Comparison of ENCODE assay signal across 12 mouse cellular contexts in genomic region chr17:53588097-53588855, GRCm38 (mm10). TPM values are rescaled to one million over a fixed set of nuclear protein-coding genes. Genes with fewer than 3 reads are reported as not detected.
DNase-seq lines count a peak whose midpoint lies in the region; ATAC-seq and TF ChIP-seq lines count a peak whose summit lies in the region.
"Had no signal": no experiment of that assay in that cellular context is flagged by ENCODE, and none has a peak within 500 bp of the region (broad histone marks: within the 10 kb centered on the region; RNA-seq: fewer than 3 reads in every experiment).

No protein-coding gene starts in this region.

- H3K27me3 ChIP-seq in heart, embryonic 10.5 days (ENCODE audit: insufficient read depth, poor library complexity, severe bottlenecking): no peaks in the 10 kb centered on the region
- no peaks in the 10 kb centered on the region for H3K27me3 ChIP-seq in neural tube, embryonic 12.5 days (replicated peaks)
- H3K27me3 ChIP-seq in myocyte (ENCODE audit: control insufficient read depth, insufficient read depth, insufficient read length): no peaks in the 10 kb centered on the region

- H3K4me3 ChIP-seq in heart, embryonic 10.5 days: no peak overlapping the region
- no peak overlapping the region for H3K4me3 ChIP-seq in neural tube, embryonic 12.5 days
- H3K4me3 ChIP-seq in myocyte: peak overlapping the region; percentile 10

- no peaks in the 10 kb centered on the region for H3K9me3 ChIP-seq in heart, embryonic 10.5 days
- H3K9me3 ChIP-seq in neural tube, embryonic 12.5 days: no peaks in the 10 kb centered on the region
- H3K9me3 ChIP-seq: G1E had no signal

- H3K9ac ChIP-seq in neural tube, embryonic 12.5 days: no peak overlapping the region

- no peak for DNase-seq in heart, embryonic 10.5 days (ENCODE audit: low spot score)
- no peak for DNase-seq in heart, postnatal 14 days
- no peak for DNase-seq in neural tube, embryonic 10.5 days (ENCODE audit: extremely low spot score, low spot score)
- no peak for DNase-seq in right cerebral cortex, adult 18-20 months
- no peak for DNase-seq in gastrocnemius, postnatal 10 days
- DNase-seq: adrenal gland, adult 8-10 months; lung, adult 2 months had no signal

- TF ChIP-seq POLR2A in myocyte (IDR thresholded peaks at IDR 0.05; ENCODE audit: insufficient read length, low read depth): no peak

- ATAC-seq in neural tube, embryonic 12.5 days (ENCODE audit: low FRiP score, low read depth): 0 out of 2 replicates have a peak, but pooled peaks have one; percentile 5
- ATAC-seq in granulocyte monocyte progenitor cell, adult 5-6 weeks (replicated peaks; ENCODE audit: poor library complexity, severe bottlenecking): peak; percentile 43

- H3K27ac ChIP-seq in heart, embryonic 10.5 days: peak overlapping the region; percentile 84; the same call in 1 of the 2 replicates
- H3K27ac ChIP-seq in neural tube, embryonic 12.5 days: no peak overlapping the region

- H3K4me2 ChIP-seq in neural tube, embryonic 12.5 days (replicated peaks): no peak overlapping the region
- peak overlapping the region; percentile 93 for H3K4me2 ChIP-seq in myocyte (ENCODE audit: low read depth)

- intact Hi-C loops in heart, postnatal 14 days (cut with DNase I): no loop called here

- H3K79me2 ChIP-seq in myocyte (ENCODE audit: control insufficient read depth, insufficient read depth): no peaks in the 10 kb centered on the region

- H3K4me1 ChIP-seq in heart, embryonic 10.5 days: peaks cover 22% of the 10 kb centered on the region
- 0 out of 2 replicates have a peak, but pooled peaks cover 4% of the 10 kb centered on the region for H3K4me1 ChIP-seq in neural tube, embryonic 12.5 days

- no peak overlapping the region for H3ac ChIP-seq in myocyte (ENCODE audit: control insufficient read depth, insufficient read length)

- no peaks in the 10 kb centered on the region; the same call in 1 of the 2 replicates for H3K36me3 ChIP-seq in heart, embryonic 10.5 days
- H3K36me3 ChIP-seq in neural tube, embryonic 12.5 days: no peaks in the 10 kb centered on the region
- no peaks in the 10 kb centered on the region for H3K36me3 ChIP-seq in myocyte (ENCODE audit: control insufficient read depth, insufficient read depth)

- WGBS in heart, embryonic 10.5 days: 79% methylated on average over 9 of the region's 9 CpGs
- WGBS in neural tube, embryonic 12.5 days: 83% methylated on average over 9 of the region's 9 CpGs

TF ChIP-seq in myocyte, 11 proteins besides CTCF, POLR2A, EP300 and RAD21:
- TF ChIP-seq MYOD1 (IDR thresholded peaks at IDR 0.05; ENCODE audit: control insufficient read depth in 1 of 3, insufficient read length in 2 of 3, low read depth in 2 of 3) (no peak), POLR2AphosphoS2 (IDR thresholded peaks at IDR 0.05; ENCODE audit: insufficient read length, low read depth) (no peak), E2F4 (IDR thresholded peaks at IDR 0.05; ENCODE audit: insufficient read depth) (no peak), CEBPB (IDR thresholded peaks at IDR 0.05; ENCODE audit: insufficient read depth, poor library complexity, severe bottlenecking) (peak; percentile 44; the same call in 1 of the 2 replicates)
TF ChIP-seq in myocyte: peak in this region for 1.

RNA-seq across cellular contexts. Expression of gene Kat2b, which starts 21.6 kb away (rescaled TPM):
- 4.1 and 5.9 TPM in 2 replicates for polyA plus RNA-seq in heart, embryonic 10.5 days (2016; fragmentation: Nextera tagmentation; extraction: Ambion mirVana)
- 10 to 100 TPM; 73.5 to 91.5 TPM for total RNA-seq in heart, postnatal 14 days (2021)
- polyA plus RNA-seq in neural tube, embryonic 12.5 days (2016; fragmentation: Nextera tagmentation; extraction: Ambion mirVana): 3.9 and 7.1 TPM in 2 replicates
- 35.1 and 51.5 TPM in 2 replicates for total RNA-seq in granulocyte monocyte progenitor cell, adult 5-6 weeks (2014; fragmentation: Nextera tagmentation)
- 30.5 and 35.9 TPM in 2 replicates for total RNA-seq in granulocyte monocyte progenitor cell, adult 5-6 weeks (2017)
- polyA plus RNA-seq in myocyte (2012; fragmentation: generic; extraction: Trizol): 4.2 TPM
- total RNA-seq in gastrocnemius, postnatal 10 days (2021): 10 to 100 TPM; 32.1 to 42.3 TPM

RNA-seq across cellular contexts. Expression of gene Pp2d1, which starts 49.0 kb away (rescaled TPM):
- 0.27 and 0.34 TPM in 2 replicates for polyA plus RNA-seq in heart, embryonic 10.5 days (2016; fragmentation: Nextera tagmentation; extraction: Ambion mirVana)
- not detected for total RNA-seq in heart, postnatal 14 days (2021)
- 0.30 and 0.45 TPM in 2 replicates for polyA plus RNA-seq in neural tube, embryonic 12.5 days (2016; fragmentation: Nextera tagmentation; extraction: Ambion mirVana)
- not detected in 2 replicates for total RNA-seq in granulocyte monocyte progenitor cell, adult 5-6 weeks (2014; fragmentation: Nextera tagmentation)
- total RNA-seq in granulocyte monocyte progenitor cell, adult 5-6 weeks (2017): not detected in 2 replicates
- polyA plus RNA-seq in myocyte (2012; fragmentation: generic; extraction: Trizol): 0.12 TPM
- not detected for total RNA-seq in gastrocnemius, postnatal 10 days (2021)
- total RNA-seq: adrenal gland, adult 8-10 months; layer of hippocampus, postnatal 25 days had no signal
- polyA plus RNA-seq: G1E; lung, adult 2 months had no signal
